Mouse (Mus musculus) lung, postnatal 0 days (tissue): ENCODE results near the gene Adipoq. TPM values are rescaled to one million over a fixed set of nuclear protein-coding genes. Genes with fewer than 3 reads are reported as not detected.

Source experiments
- ATAC-seq: fragments of 200-750 bp; cut with Nextera tagmentation; 2 replicates; pipeline ENCODE4 v1.8.0; 2017; ENCODE audit warnings: moderate library complexity
- DNase-seq: peaks from one replicate; pipeline ENCODE4 v3.0.0-alpha.2; 2016; ENCODE audit warnings: low spot score
- H3K27ac ChIP-seq: fragments of 300-500 bp; sonication (generic); 2 replicates; pipeline ENCODE4 v1.5.1; 2014; ENCODE audit warnings: antibody characterized with exemption, mild to moderate bottlenecking, low read length, mixed read lengths
- H3K27me3 ChIP-seq: fragments of 300-500 bp; sonication (generic); replicated peaks from 2 replicates; pipeline ENCODE4 v1.6.1; 2014; ENCODE audit warnings: low read length, mixed read lengths; ENCODE audit not compliant: insufficient read depth
- H3K36me3 ChIP-seq: fragments of 300-500 bp; sonication (generic); 2 replicates; pipeline ENCODE4 v1.6.1; 2014; ENCODE audit warnings: low read length, mixed read lengths; ENCODE audit not compliant: insufficient read depth
- H3K4me1 ChIP-seq: fragments of 300-500 bp; sonication (generic); 2 replicates; pipeline ENCODE4 v1.6.1; 2014; ENCODE audit warnings: antibody characterized with exemption, low read depth, low read length, mixed read lengths; ENCODE audit not compliant: insufficient read depth
- H3K4me2 ChIP-seq: fragments of 300-500 bp; sonication (generic); replicated peaks from 2 replicates; pipeline ENCODE4 v1.6.1; 2014; ENCODE audit warnings: low read depth, mild to moderate bottlenecking, low read length, moderate library complexity, mixed read lengths
- H3K4me3 ChIP-seq: fragments of 300-500 bp; sonication (generic); 2 replicates; pipeline ENCODE4 v1.5.1; 2014; ENCODE audit warnings: low read depth, low read length
- H3K9ac ChIP-seq: fragments of 300-500 bp; sonication (generic); replicated peaks from 2 replicates; pipeline ENCODE4 v1.6.1; 2014; ENCODE audit warnings: low read depth, mild to moderate bottlenecking
- H3K9me3 ChIP-seq: fragments of 300-500 bp; sonication (generic); 2 replicates; pipeline ENCODE4 v1.6.1; 2016; ENCODE audit warnings: low read length, mixed read lengths
- CTCF ChIP-seq: IDR thresholded peaks from 2 replicates; pipeline ENCODE4 v1.5.1; 2016; ENCODE audit warnings: antibody characterized with exemption, mild to moderate bottlenecking
- EP300 ChIP-seq: IDR thresholded peaks from 2 replicates; pipeline ENCODE4 v1.6.1; 2016; ENCODE audit warnings: antibody characterized with exemption, mild to moderate bottlenecking, control low read depth
- WGBS: fragments of 180-500 bp; shearing (Covaris S2); extraction: QIAGEN DNeasy Blood & Tissue Kit; methylation state at CpG from one replicate; pipeline ENCODE4 v1.1.7; 2014; 5-methylcytosine and 5-hydroxymethylcytosine counted together
- polyA plus RNA-seq: library from polyadenylated mRNA; unstranded; fragments of >200 nt; fragmentation: Nextera tagmentation; extraction: Ambion mirVana; gene quantifications from 2 replicates; pipeline ENCODE4 v1.2.1, GENCODE M21; 2015

Adipoq gene
- polyA plus RNA-seq, 1 experiment from 2014 or later, result not detected

- H3K4me3 ChIP-seq, result no peak overlapping the region
- TF ChIP-seq EP300 (no peak), CTCF (no peak)
- H3K4me1 ChIP-seq, result no peaks in the 10 kb centered on the region
- no peaks in the 10 kb centered on the region for H3K27me3 ChIP-seq
- no peak overlapping the region for H3K4me2 ChIP-seq
- H3K9ac ChIP-seq, result no peak overlapping the region
- no peaks in the 10 kb centered on the region for H3K9me3 ChIP-seq
- 42% methylated on average over 4 of the region's 4 CpGs for WGBS
- ATAC-seq (no peak), DNase-seq (no peak)
- no peaks in the 10 kb centered on the region for H3K36me3 ChIP-seq
- H3K27ac ChIP-seq, result no peak overlapping the region
These were observed 40.1 kb downstream of the Adipoq start for GRCm38 (mm10) chr16:23186418-23186817.

GRCm38 (mm10) chr16:23187983-23188382 is 41.6 kb downstream of the Adipoq start:
- H3K4me3 ChIP-seq, result no peak overlapping the region
- H3K9me3 ChIP-seq, result no peaks in the 10 kb centered on the region
- 74% methylated on average over 7 of the region's 7 CpGs for WGBS
- H3K4me2 ChIP-seq, result no peak overlapping the region
- no peaks in the 10 kb centered on the region for H3K27me3 ChIP-seq
- H3K4me1 ChIP-seq, result no peaks in the 10 kb centered on the region
- H3K36me3 ChIP-seq, result no peaks in the 10 kb centered on the region
- ATAC-seq, result no peak
- no peak overlapping the region for H3K9ac ChIP-seq
- H3K27ac ChIP-seq, result no peak overlapping the region
- DNase-seq, result no peak
- TF ChIP-seq CTCF, result no peak
- TF ChIP-seq EP300, result no peak

GRCm38 (mm10) chr16:23189612-23190011 is 43.3 kb downstream of the Adipoq start:
- 62% methylated on average over 1 of the region's 1 CpGs for WGBS
- TF ChIP-seq CTCF, result no peak
- TF ChIP-seq EP300, result no peak
- ATAC-seq, result no peak
- Histone ChIP-seq H3K27me3 (no peaks in the 10 kb centered on the region), H3K4me2 (no peak overlapping the region), H3K36me3 (no peaks in the 10 kb centered on the region), H3K27ac (no peak overlapping the region), H3K4me1 (no peaks in the 10 kb centered on the region), H3K9me3 (no peaks in the 10 kb centered on the region), H3K9ac (no peak overlapping the region), H3K4me3 (no peak overlapping the region)
- no peak for DNase-seq

GRCm38 (mm10) chr16:23191560-23192242 is 45.4 kb downstream of the Adipoq start:
- 71% methylated on average over 9 of the region's 9 CpGs for WGBS
- no peaks in the 10 kb centered on the region for H3K4me1 ChIP-seq

GRCm38 (mm10) chr16:23195618-23196017 is 49.3 kb downstream of the Adipoq start:
- Histone ChIP-seq H3K4me3 (no peak overlapping the region), H3K27ac (no peak overlapping the region), H3K9me3 (no peaks in the 10 kb centered on the region), H3K36me3 (no peaks in the 10 kb centered on the region), H3K4me1 (no peaks in the 10 kb centered on the region), H3K9ac (no peak overlapping the region), H3K27me3 (no peaks in the 10 kb centered on the region), H3K4me2 (no peak overlapping the region)
- no peak for ATAC-seq
- TF ChIP-seq EP300, result no peak
- no peak for TF ChIP-seq CTCF
- WGBS, result 73% methylated on average over 7 of the region's 7 CpGs
- DNase-seq, result peak; percentile 10

More at GRCm38 (mm10) chr16:23191560-23192242, 45.4 kb downstream of the Adipoq start:
- no peak for DNase-seq
- Histone ChIP-seq H3K9me3 (no peaks in the 10 kb centered on the region), H3K27me3 (no peaks in the 10 kb centered on the region), H3K4me2 (no peak overlapping the region), H3K4me3 (no peak overlapping the region), H3K9ac (no peak overlapping the region), H3K27ac (no peak overlapping the region), H3K36me3 (no peaks in the 10 kb centered on the region)
- TF ChIP-seq EP300 (no peak), CTCF (no peak)
- no peak for ATAC-seq

- no peak for ATAC-seq
- H3K27me3 ChIP-seq, result no peaks in the 10 kb centered on the region
- no peaks in the 10 kb centered on the region for H3K4me1 ChIP-seq
- H3K4me2 ChIP-seq, result no peak overlapping the region
- DNase-seq, result no peak
- TF ChIP-seq CTCF, result no peak
- TF ChIP-seq EP300, result no peak
- no peak overlapping the region for H3K4me3 ChIP-seq
- no peaks in the 10 kb centered on the region for H3K36me3 ChIP-seq
- no peak overlapping the region for H3K27ac ChIP-seq
- no peak overlapping the region for H3K9ac ChIP-seq
- H3K9me3 ChIP-seq, result no peaks in the 10 kb centered on the region
These were observed 50.0 kb downstream of the Adipoq start for GRCm38 (mm10) chr16:23196296-23196695.

GRCm38 (mm10) chr16:23196791-23197190 is 50.5 kb downstream of the Adipoq start:
- 93% methylated on average over 6 of the region's 6 CpGs for WGBS
- TF ChIP-seq CTCF, result no peak
- Histone ChIP-seq H3K4me3 (no peak overlapping the region), H3K27ac (no peak overlapping the region), H3K27me3 (no peaks in the 10 kb centered on the region), H3K9ac (no peak overlapping the region), H3K36me3 (no peaks in the 10 kb centered on the region), H3K4me1 (no peaks in the 10 kb centered on the region), H3K4me2 (no peak overlapping the region), H3K9me3 (no peaks in the 10 kb centered on the region)
- DNase-seq (no peak), ATAC-seq (no peak)
